Mouse (Mus musculus): ENCODE results near the gene Miox.
A peak's percentile ranks its signal among the peaks of the same experiment; 100 is the strongest.

Miox gene

GRCm38 (mm10) chr15:89365141-89365551 lies 30.9 kb downstream of the Miox start:
- no peak for DNase-seq (ENCODE audit: low spot score)

- DNase-seq (ENCODE audit: low spot score): no peak
Observed at GRCm38 (mm10) chr15:89372068-89372467, 37.9 kb downstream of the Miox start.

DNA sequence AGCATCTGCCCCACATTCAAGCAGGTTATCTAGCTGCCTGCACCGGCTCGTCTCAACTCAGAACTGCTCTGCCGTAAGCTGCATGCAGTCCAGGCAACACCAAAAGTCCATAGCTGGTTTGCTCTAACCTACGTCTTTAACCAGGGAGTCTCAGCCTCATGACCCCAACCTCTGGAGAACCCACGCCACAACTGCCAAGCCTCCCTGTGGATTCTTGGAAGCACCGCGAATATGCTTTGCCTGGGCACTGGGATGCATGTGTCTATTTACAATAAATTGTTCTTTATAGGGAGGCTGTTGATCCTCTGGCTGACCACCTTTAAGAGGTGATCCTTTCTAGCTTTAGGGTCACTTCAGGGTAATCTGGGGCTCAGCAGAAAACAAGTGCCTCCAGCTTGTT lies 38.3 kb downstream of the Miox start:
- DNase-seq (ENCODE audit: low spot score): no peak

DNA sequence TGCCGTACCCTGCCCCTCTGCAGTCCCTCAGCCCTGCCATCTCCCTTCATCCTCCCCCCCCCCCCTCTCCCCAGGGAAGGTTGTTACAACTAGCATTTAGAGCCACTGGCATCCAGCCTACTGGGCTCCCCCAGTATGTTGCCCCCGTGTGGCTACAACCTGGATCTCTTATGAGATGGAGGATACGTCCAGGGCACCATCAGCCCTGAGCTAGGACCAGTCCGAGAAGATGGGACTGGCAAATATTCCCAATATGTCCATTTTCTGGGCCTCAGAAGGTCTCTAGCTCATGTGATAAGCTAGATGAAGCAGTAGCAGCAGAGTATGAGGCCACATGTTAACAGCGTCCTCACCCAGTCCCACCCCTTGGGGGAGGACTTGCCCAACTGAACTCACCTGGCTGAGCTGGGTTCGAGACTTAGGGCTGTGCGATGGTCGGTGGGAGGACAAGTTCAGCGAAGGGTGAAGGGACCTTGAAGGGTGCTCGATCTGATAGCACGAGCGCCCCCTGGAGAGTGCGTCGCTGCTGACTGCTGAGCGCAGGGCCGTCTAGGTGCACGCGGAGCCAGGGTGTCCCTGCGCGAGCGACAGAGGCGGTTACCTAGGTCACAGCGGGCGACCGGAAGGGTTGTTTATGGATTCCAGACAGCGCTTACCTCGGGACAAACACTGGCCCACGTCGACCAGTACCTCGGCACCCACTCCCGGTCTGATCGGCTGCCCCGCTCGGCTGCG lies 39.0 kb downstream of the Miox start:
- peak; percentile 83 for DNase-seq (ENCODE audit: low spot score)

DNA sequence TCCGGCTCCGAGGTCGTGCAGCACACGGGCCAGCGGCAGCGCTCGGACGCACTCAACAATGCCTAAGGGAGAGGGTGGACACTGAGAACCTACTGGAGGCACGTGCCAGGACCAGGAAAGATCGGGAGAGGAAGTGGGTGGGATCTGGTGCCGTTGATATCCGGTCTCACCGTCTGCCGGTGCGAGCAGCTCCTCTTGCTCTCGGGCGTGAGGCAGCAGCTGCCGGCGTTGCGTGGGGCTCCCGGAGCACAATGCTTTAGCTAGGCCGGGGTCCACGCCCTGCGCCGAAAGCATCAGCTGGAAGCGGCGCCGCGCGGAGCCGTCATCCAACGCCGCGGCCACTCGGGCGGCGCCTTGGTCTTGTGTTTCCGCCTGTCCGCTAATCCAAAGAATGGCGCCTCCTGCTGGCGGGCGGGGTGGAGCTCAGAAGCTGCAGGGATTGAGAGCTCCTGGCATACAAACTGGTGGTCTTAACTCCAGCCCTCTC lies 39.6 kb downstream of the Miox start, which contains the start of gene Sco2:
Gene Sco2 (minus strand): TSS at position 85 of the 487 bp plus-strand sequence.
- peak; percentile 89 for DNase-seq (ENCODE audit: low spot score)

- DNase-seq (ENCODE audit: low spot score): no peak
Observed at GRCm38 (mm10) chr15:89374340-89374739, 40.1 kb downstream of the Miox start.

GRCm38 (mm10) chr15:89374801-89375534 lies 40.8 kb downstream of the Miox start:
- no peak for DNase-seq (ENCODE audit: low spot score)

DNA sequence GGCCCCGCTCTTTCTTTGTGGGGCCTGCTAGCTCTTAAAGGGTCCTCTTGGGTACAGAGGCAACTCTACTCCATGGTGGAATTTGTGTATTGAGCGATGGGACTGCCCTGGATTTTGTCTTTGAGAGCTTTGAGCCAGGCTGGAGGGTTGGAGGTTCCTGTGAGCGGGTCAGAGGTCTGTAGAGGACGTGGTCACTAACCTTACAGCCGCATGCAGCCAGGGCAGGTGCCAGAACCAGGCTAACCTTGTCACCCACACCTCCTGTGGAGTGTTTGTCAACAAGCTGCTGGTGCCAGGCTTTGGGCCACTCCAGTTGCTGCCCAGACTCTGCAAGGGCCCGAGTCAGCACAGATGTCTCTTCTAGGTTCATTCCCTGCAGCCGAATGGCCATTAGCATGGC lies 41.8 kb downstream of the Miox start:
- no peak for DNase-seq (ENCODE audit: low spot score)

- no peak for DNase-seq (ENCODE audit: low spot score)
Observed at GRCm38 (mm10) chr15:89376957-89377356, 42.8 kb downstream of the Miox start, which contains the start of gene Tymp. Gene Tymp (minus strand): TSS chr15:89377039.

DNA sequence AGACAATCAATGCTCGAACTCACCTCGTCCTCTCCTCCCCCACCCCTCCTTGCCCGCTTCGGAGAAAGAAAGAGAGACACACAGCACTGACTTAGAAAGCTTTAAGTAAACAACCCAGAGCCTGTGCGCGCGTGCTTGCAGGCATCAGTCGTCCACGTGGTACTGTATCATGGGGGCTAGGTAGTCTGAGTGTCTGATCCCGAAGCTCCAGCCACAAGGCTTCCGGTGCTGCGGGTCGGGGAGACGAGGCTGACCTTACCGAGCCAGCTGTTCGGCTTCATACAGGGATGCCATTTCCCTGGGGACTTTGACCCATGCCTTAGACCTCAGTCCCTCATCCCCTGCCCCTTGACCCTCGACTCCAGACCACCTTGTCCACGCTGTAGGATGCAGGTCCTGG lies 43.2 kb downstream of the Miox start:
- DNase-seq (ENCODE audit: low spot score): no peak

- no peak for DNase-seq (ENCODE audit: low spot score)
Observed at GRCm38 (mm10) chr15:89377938-89378828, 44.0 kb downstream of the Miox start.

GRCm38 (mm10) chr15:89378831-89379401 lies 44.7 kb downstream of the Miox start, which contains the start of gene Odf3b:
Gene Odf3b (minus strand): TSS chr15:89379282.
- no peak for DNase-seq (ENCODE audit: low spot score)

DNA sequence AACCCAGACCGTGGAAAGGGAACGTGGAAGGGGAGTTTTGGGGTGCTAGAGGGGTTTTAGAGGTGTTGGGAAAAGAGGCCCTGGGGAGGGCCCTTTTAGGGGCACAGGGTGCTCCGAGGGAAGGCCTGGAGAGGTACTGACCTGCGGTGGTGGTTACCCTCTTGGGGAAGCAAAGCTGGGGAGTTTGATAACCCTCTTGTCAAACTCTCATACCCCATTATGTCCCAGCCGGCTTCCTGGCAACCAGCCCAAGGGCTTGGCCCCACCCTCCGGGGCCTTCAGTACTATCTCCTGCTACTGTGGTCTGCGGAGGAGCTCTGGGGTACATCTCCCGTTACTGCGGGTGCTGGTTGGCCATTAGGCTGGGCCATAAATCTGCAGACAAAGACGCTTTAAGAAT lies 45.2 kb downstream of the Miox start:
- no peak for DNase-seq (ENCODE audit: low spot score)

- DNase-seq (ENCODE audit: low spot score): no peak
Observed at GRCm38 (mm10) chr15:89384617-89385016, 50.4 kb downstream of the Miox start, which contains the start of gene Klhdc7b. Gene Klhdc7b (plus strand): TSS chr15:89384917.

Data from testis, postnatal 14 days (tissue).